Mouse (Mus musculus): Measurements from ENCODE around the gene Prpf40a.

DNA sequence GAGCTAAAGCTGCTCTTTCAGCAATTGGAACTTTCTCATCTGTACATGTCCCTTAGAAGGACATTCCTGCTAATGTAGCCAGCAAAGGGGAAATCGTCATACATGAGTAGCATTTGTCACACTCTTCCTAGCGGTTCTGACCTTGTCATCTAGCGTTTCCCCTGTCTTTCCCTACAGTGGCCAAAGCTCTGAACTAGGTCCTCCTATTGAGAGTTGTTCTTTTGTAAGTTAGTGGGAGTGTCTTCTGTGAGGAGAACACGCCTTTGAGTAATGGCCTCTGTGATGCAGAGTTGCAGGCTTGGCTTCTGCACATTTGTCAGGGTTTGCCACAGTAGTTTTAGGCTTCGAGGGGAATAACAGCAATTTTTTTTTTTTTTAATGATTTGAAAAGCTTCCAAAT lies 82.5 kb downstream of the Prpf40a start:
- TF ChIP-seq POLR2A (IDR thresholded peaks at IDR 0.05; ENCODE audit: borderline replicate concordance, extremely low read depth, insufficient read depth, insufficient read length, poor library complexity, severe bottlenecking): no peak
- TF ChIP-seq CTCF (IDR thresholded peaks at IDR 0.05; ENCODE audit: borderline replicate concordance, extremely low read depth, insufficient read depth, insufficient read length): no peak

Measured in brain, embryonic 14.5 days (tissue).